Mouse (Mus musculus) embryonic facial prominence, embryonic 11.5 days (tissue): ENCODE measurements around the gene Get4. TPM values are rescaled to one million over a fixed set of nuclear protein-coding genes. Genes with fewer than 3 reads are reported as not detected.

Experiments used
- ATAC-seq: fragments of 200-750 bp; cut with Nextera tagmentation; replicated peaks from 2 replicates; pipeline ENCODE4 v1.8.0; 2017; ENCODE audit warnings: low read depth; ENCODE audit not compliant: insufficient number of reproducible peaks, low FRiP score, low TSS enrichment
- DNase-seq: peaks from one replicate; pipeline ENCODE4 v3.0.0-alpha.2; 2015; ENCODE audit warnings: low spot score
- H3K27ac ChIP-seq: fragments of 300-500 bp; sonication (generic); replicated peaks from 2 replicates; pipeline ENCODE4 v1.5.1; 2014; ENCODE audit warnings: mild to moderate bottlenecking, low read depth, low read length, control low read depth
- H3K27me3 ChIP-seq: fragments of 300-500 bp; sonication (generic); 2 replicates; pipeline ENCODE4 v1.6.1; 2014; ENCODE audit warnings: mild to moderate bottlenecking, low read length, moderate library complexity, mixed read lengths; ENCODE audit not compliant: control insufficient read depth, insufficient read depth
- H3K36me3 ChIP-seq: fragments of 300-500 bp; sonication (generic); replicated peaks from 2 replicates; pipeline ENCODE4 v1.6.1; 2014; ENCODE audit warnings: low read depth, mild to moderate bottlenecking, low read length, moderate library complexity, mixed read lengths; ENCODE audit not compliant: control insufficient read depth, insufficient read depth
- H3K4me1 ChIP-seq: fragments of 300-500 bp; sonication (generic); 2 replicates; pipeline ENCODE4 v1.6.1; 2014; ENCODE audit warnings: low read length, mixed read lengths; ENCODE audit not compliant: control insufficient read depth, insufficient read depth
- H3K4me2 ChIP-seq: fragments of 300-500 bp; sonication (generic); 2 replicates; pipeline ENCODE4 v1.6.1; 2014; ENCODE audit warnings: low read depth, mild to moderate bottlenecking, control low read depth, low read length, moderate library complexity
- H3K4me3 ChIP-seq: fragments of 300-500 bp; sonication (generic); 2 replicates; pipeline ENCODE4 v1.5.1; 2014; ENCODE audit warnings: low read depth, low read length, control low read depth
- H3K9ac ChIP-seq: fragments of 300-500 bp; sonication (generic); replicated peaks from 2 replicates; pipeline ENCODE4 v1.6.1; 2014; ENCODE audit warnings: mild to moderate bottlenecking, control low read depth, low read length
- H3K9me3 ChIP-seq: fragments of 300-500 bp; sonication (generic); replicated peaks from 2 replicates; pipeline ENCODE4 v1.6.1; 2016; ENCODE audit warnings: mild to moderate bottlenecking, low read length, inconsistent platforms, mixed read lengths; ENCODE audit not compliant: control insufficient read depth
- WGBS: fragments of 180-500 bp; shearing (Covaris S2); extraction: QIAGEN DNeasy Blood & Tissue Kit; methylation state at CpG from one replicate; pipeline ENCODE4 v1.1.7; 2014; 5-methylcytosine and 5-hydroxymethylcytosine counted together
- polyA plus RNA-seq: library from polyadenylated mRNA; unstranded; fragments of >200 nt; fragmentation: Nextera tagmentation; extraction: Ambion mirVana; gene quantifications from 2 replicates; pipeline ENCODE4 v1.2.1, GENCODE M21; 2014

Get4 gene
- polyA plus RNA-seq, 1 experiment from 2014 or later: 123 TPM

GRCm38 (mm10) chr5:139314941-139315642, 63.0 kb downstream of the Get4 start:
- no peak for ATAC-seq
- H3K36me3 ChIP-seq: no peaks in the 10 kb centered on the region
- no peak overlapping the region for H3K4me2 ChIP-seq
- H3K9ac ChIP-seq: no peak overlapping the region
- no peaks in the 10 kb centered on the region for H3K4me1 ChIP-seq
- H3K4me3 ChIP-seq: no peak overlapping the region
- no peaks in the 10 kb centered on the region for H3K9me3 ChIP-seq
- no peak for DNase-seq
- no peaks in the 10 kb centered on the region for H3K27me3 ChIP-seq
- 83% methylated on average over 12 of the region's 12 CpGs for WGBS
- no peak overlapping the region for H3K27ac ChIP-seq

GRCm38 (mm10) chr5:139316982-139317675, 65.0 kb downstream of the Get4 start:
- DNase-seq: no peak
- H3K9me3 ChIP-seq: no peaks in the 10 kb centered on the region
- WGBS: 76% methylated on average over 6 of the region's 6 CpGs
- no peaks in the 10 kb centered on the region for H3K27me3 ChIP-seq
- no peak overlapping the region for H3K4me3 ChIP-seq
- H3K9ac ChIP-seq: no peak overlapping the region
- no peaks in the 10 kb centered on the region for H3K4me1 ChIP-seq
- no peak for ATAC-seq
- H3K4me2 ChIP-seq: no peak overlapping the region
- H3K27ac ChIP-seq: no peak overlapping the region
- no peaks in the 10 kb centered on the region for H3K36me3 ChIP-seq

- H3K27me3 ChIP-seq: no peaks in the 10 kb centered on the region; the same call in 1 of the 2 replicates
- WGBS: 63% methylated on average over 21 of the region's 21 CpGs
Measured at GRCm38 (mm10) chr5:139317751-139318504, 65.8 kb downstream of the Get4 start.

More at GRCm38 (mm10) chr5:139317751-139318504, 65.8 kb downstream of the Get4 start:
- Histone ChIP-seq H3K4me2 (no peak overlapping the region), H3K27ac (no peak overlapping the region), H3K4me1 (no peaks in the 10 kb centered on the region), H3K9ac (no peak overlapping the region), H3K9me3 (no peaks in the 10 kb centered on the region), H3K4me3 (no peak overlapping the region), H3K36me3 (no peaks in the 10 kb centered on the region)
- ATAC-seq: no peak
- DNase-seq: no peak

Other genes with a start within 250 kb of the Get4 start
- gene Prkar1b, start 102.3 kb upstream of the Get4 start, polyA plus RNA-seq: 8.7 and 11.7 TPM in 2 replicates
- 6.8 and 7.4 TPM in 2 replicates for gene Dnaaf5, start 102.1 kb upstream of the Get4 start, polyA plus RNA-seq
- gene Sun1, start 51.7 kb upstream of the Get4 start, polyA plus RNA-seq: 42.9 and 45.9 TPM in 2 replicates
- gene Adap1, start 73.3 kb downstream of the Get4 start, polyA plus RNA-seq: 1.6 and 1.7 TPM in 2 replicates
- 116 and 123 TPM in 2 replicates for gene Cox19, start 99.1 kb downstream of the Get4 start, polyA plus RNA-seq
- 0.41 and 0.46 TPM in 2 replicates for gene Cyp2w1, start 100.3 kb downstream of the Get4 start, polyA plus RNA-seq
- 1.6 and 1.7 TPM in 2 replicates for gene Gpr146, start 125.4 kb downstream of the Get4 start, polyA plus RNA-seq
- 0.18 and 0.27 TPM in 2 replicates for gene C130050O18Rik, start 153.0 kb downstream of the Get4 start, polyA plus RNA-seq
- 0.42 and 0.82 TPM in 2 replicates for gene Gper1, start 170.8 kb downstream of the Get4 start, polyA plus RNA-seq
- gene 3110082I17Rik, start 208.2 kb downstream of the Get4 start, polyA plus RNA-seq: 27.1 and 28.8 TPM in 2 replicates
- gene Zfand2a, start 232.2 kb downstream of the Get4 start, polyA plus RNA-seq: 5.4 and 6.4 TPM in 2 replicates